Mouse (Mus musculus): Measurements from ENCODE around the gene Mbnl1. TPM values are rescaled to one million over a fixed set of nuclear protein-coding genes. Genes with fewer than 3 reads are reported as not detected.

Gene Mbnl1
- total and polyA plus RNA-seq, 2 experiments from 2014 or later, result 55.9 to 86.0 TPM

GRCm38 (mm10) chr3:60502155-60502987 is 29.7 kb downstream of the Mbnl1 start:
- Histone ChIP-seq H3K4me2 (ENCODE audit: low read depth, low read length, poor library complexity, severe bottlenecking) (peak overlapping the region; percentile 83), H3K36me3 (ENCODE audit: insufficient read depth, low read length) (no peaks in the 10 kb centered on the region), H3K9me3 (ENCODE audit: low read length) (no peaks in the 10 kb centered on the region), H3K9ac (replicated peaks; ENCODE audit: low read length, poor library complexity, severe bottlenecking) (peak overlapping the region; percentile 92), H3K4me3 (ENCODE audit: low read depth, low read length) (peak overlapping the region; percentile 97), H3K4me1 (ENCODE audit: insufficient read depth, low read length) (peaks cover 4% of the 10 kb centered on the region; the same call in 1 of the 2 replicates), H3K27me3 (ENCODE audit: insufficient read depth, low read length) (no peaks in the 10 kb centered on the region), H3K27ac (ENCODE audit: low read depth, low read length) (no peak overlapping the region)
- no peak for TF ChIP-seq CTCF (IDR thresholded peaks at IDR 0.05)
- 33% methylated on average over 7 of the region's 7 CpGs for WGBS
- no peak for ATAC-seq (ENCODE audit: low FRiP score)
- DNase-seq (ENCODE audit: low spot score), result no peak

GRCm38 (mm10) chr3:60503196-60503595 is 30.6 kb downstream of the Mbnl1 start:
- H3K36me3 ChIP-seq (ENCODE audit: insufficient read depth, low read length), result no peaks in the 10 kb centered on the region
- no peak for DNase-seq (ENCODE audit: low spot score)
- no peak overlapping the region; the same call in 1 of the 2 replicates for H3K4me3 ChIP-seq (ENCODE audit: low read depth, low read length)

GRCm38 (mm10) chr3:60504775-60505430 is 32.3 kb downstream of the Mbnl1 start:
- Histone ChIP-seq H3K27ac (ENCODE audit: low read depth, low read length) (no peak overlapping the region), H3K9ac (replicated peaks; ENCODE audit: low read length, poor library complexity, severe bottlenecking) (no peak overlapping the region), H3K27me3 (ENCODE audit: insufficient read depth, low read length) (no peaks in the 10 kb centered on the region), H3K4me3 (ENCODE audit: low read depth, low read length) (no peak overlapping the region), H3K4me2 (ENCODE audit: low read depth, low read length, poor library complexity, severe bottlenecking) (no peak overlapping the region), H3K9me3 (ENCODE audit: low read length) (no peaks in the 10 kb centered on the region), H3K4me1 (ENCODE audit: insufficient read depth, low read length) (peaks cover 4% of the 10 kb centered on the region; the same call in 1 of the 2 replicates), H3K36me3 (ENCODE audit: insufficient read depth, low read length) (no peaks in the 10 kb centered on the region)
- 83% methylated on average over 5 of the region's 5 CpGs for WGBS
- TF ChIP-seq CTCF (IDR thresholded peaks at IDR 0.05), result no peak
- no peak for ATAC-seq (ENCODE audit: low FRiP score)
- DNase-seq (ENCODE audit: low spot score), result no peak

More at GRCm38 (mm10) chr3:60503196-60503595, 30.6 kb downstream of the Mbnl1 start:
- 60% methylated on average over 7 of the region's 7 CpGs for WGBS
- H3K4me1 ChIP-seq (ENCODE audit: insufficient read depth, low read length), result peaks cover 4% of the 10 kb centered on the region; the same call in 1 of the 2 replicates
- no peak overlapping the region for H3K9ac ChIP-seq (replicated peaks; ENCODE audit: low read length, poor library complexity, severe bottlenecking)
- no peak for ATAC-seq (ENCODE audit: low FRiP score)
- no peak for TF ChIP-seq CTCF (IDR thresholded peaks at IDR 0.05)
- H3K27ac ChIP-seq (ENCODE audit: low read depth, low read length), result no peak overlapping the region
- no peaks in the 10 kb centered on the region for H3K27me3 ChIP-seq (ENCODE audit: insufficient read depth, low read length)
- peak overlapping the region; percentile 83; the same call in 1 of the 2 replicates for H3K4me2 ChIP-seq (ENCODE audit: low read depth, low read length, poor library complexity, severe bottlenecking)
- no peaks in the 10 kb centered on the region for H3K9me3 ChIP-seq (ENCODE audit: low read length)

GRCm38 (mm10) chr3:60506821-60507220 is 34.2 kb downstream of the Mbnl1 start:
- H3K27me3 ChIP-seq (ENCODE audit: insufficient read depth, low read length), result no peaks in the 10 kb centered on the region
- H3K27ac ChIP-seq (ENCODE audit: low read depth, low read length), result no peak overlapping the region
- H3K4me3 ChIP-seq (ENCODE audit: low read depth, low read length), result no peak overlapping the region
- H3K4me1 ChIP-seq (ENCODE audit: insufficient read depth, low read length), result peaks cover 4% of the 10 kb centered on the region; the same call in 1 of the 2 replicates
- TF ChIP-seq CTCF (IDR thresholded peaks at IDR 0.05), result no peak
- WGBS, result 82% methylated on average over 5 of the region's 5 CpGs
- no peaks in the 10 kb centered on the region for H3K36me3 ChIP-seq (ENCODE audit: insufficient read depth, low read length)
- DNase-seq (ENCODE audit: low spot score) (no peak), ATAC-seq (ENCODE audit: low FRiP score) (no peak)
- H3K9ac ChIP-seq (replicated peaks; ENCODE audit: low read length, poor library complexity, severe bottlenecking), result no peak overlapping the region
- H3K4me2 ChIP-seq (ENCODE audit: low read depth, low read length, poor library complexity, severe bottlenecking), result no peak overlapping the region
- no peaks in the 10 kb centered on the region for H3K9me3 ChIP-seq (ENCODE audit: low read length)

GRCm38 (mm10) chr3:60507496-60507895 is 34.9 kb downstream of the Mbnl1 start:
- Histone ChIP-seq H3K4me1 (ENCODE audit: insufficient read depth, low read length) (peaks cover 1% of the 10 kb centered on the region; the same call in 1 of the 2 replicates), H3K4me2 (ENCODE audit: low read depth, low read length, poor library complexity, severe bottlenecking) (no peak overlapping the region), H3K9me3 (ENCODE audit: low read length) (no peaks in the 10 kb centered on the region), H3K4me3 (ENCODE audit: low read depth, low read length) (no peak overlapping the region), H3K27ac (ENCODE audit: low read depth, low read length) (no peak overlapping the region), H3K36me3 (ENCODE audit: insufficient read depth, low read length) (no peaks in the 10 kb centered on the region), H3K27me3 (ENCODE audit: insufficient read depth, low read length) (no peaks in the 10 kb centered on the region), H3K9ac (replicated peaks; ENCODE audit: low read length, poor library complexity, severe bottlenecking) (no peak overlapping the region)
- TF ChIP-seq CTCF (IDR thresholded peaks at IDR 0.05), result no peak
- no peak for ATAC-seq (ENCODE audit: low FRiP score)
- WGBS, result 97% methylated on average over 3 of the region's 3 CpGs
- DNase-seq (ENCODE audit: low spot score), result no peak

- Histone ChIP-seq H3K27me3 (ENCODE audit: insufficient read depth, low read length) (no peaks in the 10 kb centered on the region), H3K36me3 (ENCODE audit: insufficient read depth, low read length) (no peaks in the 10 kb centered on the region), H3K27ac (ENCODE audit: low read depth, low read length) (no peak overlapping the region), H3K4me3 (ENCODE audit: low read depth, low read length) (no peak overlapping the region), H3K4me2 (ENCODE audit: low read depth, low read length, poor library complexity, severe bottlenecking) (no peak overlapping the region), H3K4me1 (ENCODE audit: insufficient read depth, low read length) (no peaks in the 10 kb centered on the region), H3K9ac (replicated peaks; ENCODE audit: low read length, poor library complexity, severe bottlenecking) (no peak overlapping the region), H3K9me3 (ENCODE audit: low read length) (no peaks in the 10 kb centered on the region)
- DNase-seq (ENCODE audit: low spot score) (no peak), ATAC-seq (ENCODE audit: low FRiP score) (no peak)
- 99% methylated on average over 2 of the region's 2 CpGs for WGBS
- no peak for TF ChIP-seq CTCF (IDR thresholded peaks at IDR 0.05)
Measured at GRCm38 (mm10) chr3:60507979-60508378, 35.3 kb downstream of the Mbnl1 start.
